Mouse (Mus musculus) induced T-regulatory cell, adult 2 months (primary cell): Measurements from ENCODE around the gene Aebp2.

Experiments used
- DNase-seq: peaks from one replicate; pipeline ENCODE4 v3.0.0-alpha.2; 2012; ENCODE audit warnings: low read depth

Aebp2 gene

DNA sequence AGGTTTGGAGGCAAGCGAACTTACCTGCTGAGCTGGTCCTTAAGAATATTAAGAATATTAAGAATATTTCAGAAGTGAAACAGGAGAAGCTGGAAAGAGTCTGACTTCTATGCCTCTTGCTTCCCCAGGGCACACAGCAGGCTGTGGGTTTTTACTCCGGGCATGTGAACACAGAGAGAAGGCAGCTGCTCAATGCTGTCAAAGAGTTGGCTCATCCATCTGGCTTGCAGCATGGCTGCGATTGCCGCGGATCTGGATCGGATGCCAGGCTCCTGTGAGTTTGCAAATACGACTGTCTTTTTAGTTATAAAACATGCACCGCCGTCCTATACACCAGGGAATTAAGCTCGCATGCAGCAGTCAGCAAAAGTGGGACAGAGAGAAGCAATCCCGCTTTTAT lies 75.5 kb downstream of the Aebp2 start:
- no peak for DNase-seq

DNA sequence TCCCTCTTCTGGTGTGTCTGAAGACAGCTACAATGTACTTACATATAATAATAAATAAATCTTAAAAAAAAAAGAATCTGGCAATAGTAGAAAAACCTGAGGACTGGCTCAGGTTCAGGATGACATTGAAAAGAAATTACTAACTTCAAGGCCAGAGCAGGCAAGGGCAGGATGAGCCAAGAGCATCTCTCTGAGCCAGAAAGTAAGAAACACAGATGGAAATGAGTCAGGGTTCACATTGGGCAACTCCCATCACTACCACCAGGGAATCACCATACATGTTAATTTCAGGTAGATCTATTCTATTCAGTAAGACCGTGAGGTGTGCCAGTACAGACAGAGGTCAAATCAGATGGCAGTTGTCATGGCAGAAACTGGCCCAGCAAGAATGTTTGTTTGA lies 76.1 kb downstream of the Aebp2 start:
- DNase-seq: no peak

DNA sequence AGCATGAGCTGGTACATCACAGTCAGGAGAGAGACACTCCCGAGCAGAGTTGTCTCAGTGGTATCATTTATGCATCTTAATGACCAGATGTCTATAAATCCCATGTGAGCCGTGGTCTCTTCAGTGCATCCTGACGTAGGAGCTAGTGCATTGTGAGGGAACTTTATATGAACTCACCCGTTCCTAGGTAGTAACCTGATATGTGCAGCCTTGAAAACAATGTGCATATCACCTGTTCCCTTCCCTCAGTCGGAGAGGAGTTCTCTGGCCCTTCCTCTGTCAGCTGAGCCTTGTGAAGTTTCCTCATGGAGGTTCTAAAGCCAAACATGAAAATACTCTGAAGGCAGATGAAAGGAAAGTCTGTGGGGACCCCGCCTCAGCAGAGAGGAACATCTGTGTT lies 78.8 kb downstream of the Aebp2 start:
- DNase-seq: no peak

DNA sequence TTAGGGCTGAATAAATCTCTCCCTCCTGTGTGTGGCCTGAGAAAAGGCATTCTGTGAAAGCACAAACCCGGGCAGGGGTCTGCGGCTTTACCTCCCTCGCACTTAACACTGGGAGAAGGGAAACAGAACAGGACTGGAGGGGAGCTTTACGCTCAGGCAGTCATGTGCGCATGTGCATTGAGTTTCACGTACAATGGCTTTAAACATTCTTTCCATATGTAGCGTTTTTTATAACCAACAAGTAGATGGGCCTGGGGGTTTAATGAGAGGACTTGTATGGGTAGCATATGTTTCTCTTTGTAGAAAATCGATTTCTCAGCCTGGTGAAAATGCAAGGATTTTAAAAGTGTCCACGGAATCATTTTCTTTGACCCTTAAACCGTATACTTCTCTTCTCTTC lies 82.7 kb downstream of the Aebp2 start:
- DNase-seq: no peak

DNA sequence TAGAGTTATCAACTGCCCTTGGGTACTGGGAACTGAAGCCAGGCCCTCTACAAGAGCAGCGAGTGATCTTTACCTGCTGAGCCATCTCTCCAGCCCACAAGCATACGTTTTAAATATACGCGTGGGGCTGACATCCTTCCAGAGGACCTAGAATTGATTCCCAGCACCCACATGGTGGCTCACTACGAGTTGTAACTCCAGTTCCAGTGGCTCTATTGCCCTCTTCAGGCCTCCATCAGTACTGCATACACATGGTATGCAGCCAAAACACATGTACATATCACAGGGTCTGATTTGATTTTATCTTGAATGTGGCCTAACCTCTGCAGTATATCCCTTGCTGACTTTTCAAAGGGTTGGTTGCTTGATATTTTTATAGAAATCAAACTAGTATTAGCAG lies 83.6 kb downstream of the Aebp2 start:
- DNase-seq: no peak

DNA sequence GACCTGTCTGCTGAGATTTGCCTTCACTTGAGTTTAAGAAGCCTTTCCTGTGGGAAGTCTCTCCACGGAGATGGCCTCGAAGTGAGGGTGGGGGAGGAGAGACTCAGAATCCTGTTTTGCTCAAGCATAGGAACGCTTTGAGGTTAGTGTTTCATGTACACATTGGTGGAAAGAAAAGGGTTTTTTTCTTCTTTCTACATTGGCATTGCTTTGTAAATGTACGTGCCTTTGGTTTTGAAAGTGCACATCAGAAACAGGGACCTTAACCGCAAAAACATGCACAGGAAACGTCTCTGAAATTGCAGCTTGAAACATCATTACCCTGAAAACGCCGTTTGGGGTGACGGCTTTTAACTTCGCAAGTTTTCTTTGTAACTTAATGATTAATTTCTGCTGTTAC lies 85.6 kb downstream of the Aebp2 start:
- DNase-seq: peak; percentile 86

DNA sequence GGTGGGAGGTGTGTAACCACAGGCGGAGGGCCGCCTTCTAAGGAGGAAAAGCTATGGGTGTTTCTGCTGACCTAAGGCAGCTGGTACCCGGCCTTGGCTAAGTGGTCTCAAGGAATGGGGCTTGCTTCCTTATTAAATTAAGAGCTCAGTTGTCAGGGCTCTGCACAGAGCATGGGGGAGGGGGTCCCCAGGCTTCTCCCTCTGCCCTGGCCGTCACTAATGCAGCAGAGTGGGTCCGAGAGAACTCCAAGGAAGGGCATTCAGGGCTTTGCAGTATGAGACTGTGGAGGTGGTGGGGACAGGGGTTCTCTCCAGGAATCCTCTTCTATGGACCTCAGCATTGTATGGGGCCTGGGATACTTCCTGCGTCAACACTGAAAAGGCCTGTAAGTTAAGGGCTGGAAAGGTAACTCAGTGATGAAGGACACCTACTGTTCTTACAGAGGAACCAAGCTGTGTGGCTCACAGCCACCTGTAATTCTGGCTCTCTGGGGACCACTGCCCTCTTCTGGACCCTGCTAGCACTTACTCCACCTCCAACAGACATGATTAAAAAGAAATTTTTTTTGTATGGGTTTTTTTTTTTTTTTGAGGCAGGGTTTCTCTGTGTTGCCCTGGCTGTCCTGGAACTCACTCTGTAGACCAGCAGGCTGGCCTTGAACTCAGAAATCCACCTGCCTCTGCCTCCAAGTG lies 87.1 kb downstream of the Aebp2 start:
- peak; percentile 67 for DNase-seq

DNA sequence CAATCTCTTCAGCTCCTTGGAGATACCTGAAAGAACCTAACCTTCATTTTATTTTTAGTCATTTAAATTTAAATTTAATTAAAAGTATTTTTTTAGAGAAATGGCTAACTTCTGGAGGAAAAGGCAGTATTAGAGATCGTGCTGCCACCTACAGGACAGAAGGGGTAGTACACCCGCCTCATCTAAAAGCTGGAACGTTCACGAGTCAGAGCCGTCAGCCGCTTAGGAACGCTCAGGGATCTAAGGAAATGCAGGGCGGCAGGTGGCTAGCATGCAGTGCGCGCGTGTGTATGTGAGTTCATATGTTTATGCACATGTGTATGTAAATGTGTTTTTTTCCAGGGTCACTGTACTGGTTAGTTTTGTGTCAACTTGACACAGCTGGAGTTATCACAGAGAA lies 90.3 kb downstream of the Aebp2 start:
- DNase-seq: peak; percentile 80

DNA sequence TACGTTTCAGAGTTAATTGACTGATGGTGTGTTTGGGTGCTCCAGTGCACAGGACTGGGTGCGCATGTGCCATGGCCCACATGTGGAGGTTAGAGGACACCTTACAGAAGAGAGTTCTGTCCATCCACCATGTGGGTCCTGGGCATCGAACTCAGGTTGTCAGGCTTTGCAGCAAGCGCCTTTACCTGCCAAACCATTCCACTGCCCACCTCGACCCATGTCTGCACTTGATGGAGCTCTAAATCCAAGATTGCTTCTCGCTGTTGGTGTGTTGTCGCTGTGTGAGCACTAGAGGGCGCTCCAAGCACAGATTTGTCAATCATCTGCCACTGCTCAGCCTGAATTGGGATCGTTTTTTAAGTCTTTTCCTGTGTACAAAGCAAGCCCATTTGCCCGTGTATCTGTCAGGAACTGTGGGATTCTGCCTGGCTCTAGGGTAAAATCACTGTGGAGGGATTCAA lies 92.5 kb downstream of the Aebp2 start:
- DNase-seq: peak; percentile 87

DNA sequence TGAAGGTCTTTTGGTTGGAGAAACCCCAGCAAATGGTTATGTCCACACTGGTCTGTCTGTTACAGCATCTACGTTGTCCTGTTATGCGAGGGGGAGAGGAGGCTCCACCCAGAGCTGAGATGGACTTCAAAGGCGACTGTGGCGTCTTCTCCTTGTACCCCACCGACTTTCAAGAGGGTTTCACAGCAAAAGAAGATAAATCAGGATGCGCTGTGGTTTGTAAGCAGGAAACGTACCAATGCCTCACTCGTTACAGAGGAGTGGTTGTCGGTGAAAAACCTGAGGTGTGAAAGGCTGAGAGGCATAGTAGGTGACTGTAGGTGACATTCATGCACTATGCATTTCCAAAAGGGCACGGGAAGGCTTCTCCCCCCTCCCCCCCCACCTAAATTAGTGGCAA lies 99.6 kb downstream of the Aebp2 start:
- peak; percentile 53 for DNase-seq
